Mouse (Mus musculus) gonadal fat pad, adult 2 months (tissue): ENCODE data around the gene Tnfaip2. TPM values are rescaled to one million over a fixed set of nuclear protein-coding genes. Genes with fewer than 3 reads are reported as not detected.

Experiments used
- DNase-seq: peaks from one replicate; pipeline ENCODE4 v3.0.0-alpha.2; 2012; ENCODE audit warnings: low read depth
- polyA plus RNA-seq: library from polyadenylated mRNA; depleted of rRNA; stranded (reverse); fragments of >200 nt; gene quantifications from 2 replicates; pipeline ENCODE4 v1.2.3, GENCODE M21; 2012

Gene Tnfaip2
- polyA plus RNA-seq, 1 experiment: 29.4 TPM

DNA sequence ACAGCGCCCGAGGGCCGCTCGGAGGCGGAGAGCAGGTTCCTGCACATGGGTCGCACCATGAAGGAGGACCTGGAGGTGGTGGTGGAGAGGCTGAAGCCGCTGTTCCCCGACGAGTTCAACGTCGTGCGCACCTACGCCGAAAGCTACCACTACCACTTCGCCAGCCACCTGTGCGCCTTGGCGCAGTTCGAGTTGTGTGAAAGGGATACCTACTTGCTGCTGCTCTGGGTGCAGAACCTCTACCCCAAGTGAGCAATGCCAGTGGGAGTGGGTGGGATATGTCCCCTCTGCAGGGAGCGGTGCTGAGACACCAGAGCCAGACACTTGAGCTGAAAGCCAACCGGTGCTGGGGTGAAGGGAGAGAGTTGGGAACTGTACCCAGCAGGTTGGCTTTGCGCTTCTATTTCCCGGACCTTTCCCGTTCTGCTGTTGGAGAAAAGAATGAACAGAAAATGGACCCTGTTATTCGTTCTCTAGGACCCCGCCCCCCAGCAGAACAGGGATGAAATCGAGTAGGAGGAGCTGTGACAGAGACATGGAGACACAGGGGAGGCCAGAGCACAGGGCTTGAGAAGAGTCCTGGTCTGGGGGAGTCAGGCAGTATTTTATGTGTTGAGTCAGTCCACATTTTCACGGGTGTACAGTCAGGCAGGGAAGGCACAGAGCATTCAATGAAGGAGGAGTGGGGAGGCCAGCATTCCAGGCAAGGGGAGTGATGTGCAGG, 3.8 kb downstream of the Tnfaip2 start:
- no peak for DNase-seq

DNA sequence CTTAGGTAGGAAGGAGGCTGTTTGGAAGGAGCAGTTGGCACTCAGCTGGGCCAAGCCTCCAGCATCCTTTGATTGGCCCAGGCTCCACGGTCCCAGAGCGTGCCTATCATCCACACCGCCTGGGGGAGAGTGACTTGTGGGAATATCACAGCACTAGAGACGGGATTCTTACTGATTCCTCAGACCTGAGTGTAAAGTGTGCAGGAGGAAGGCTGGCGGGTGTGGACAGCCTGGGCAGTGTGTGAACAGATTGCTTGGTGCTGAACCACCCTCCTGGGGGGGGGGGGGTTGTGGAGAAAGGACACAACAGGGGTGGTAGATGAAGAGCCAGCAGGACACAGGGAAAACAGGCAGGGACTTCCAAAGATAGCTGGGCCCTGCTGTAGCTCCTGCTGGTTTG, 4.5 kb downstream of the Tnfaip2 start:
- DNase-seq: no peak

DNA sequence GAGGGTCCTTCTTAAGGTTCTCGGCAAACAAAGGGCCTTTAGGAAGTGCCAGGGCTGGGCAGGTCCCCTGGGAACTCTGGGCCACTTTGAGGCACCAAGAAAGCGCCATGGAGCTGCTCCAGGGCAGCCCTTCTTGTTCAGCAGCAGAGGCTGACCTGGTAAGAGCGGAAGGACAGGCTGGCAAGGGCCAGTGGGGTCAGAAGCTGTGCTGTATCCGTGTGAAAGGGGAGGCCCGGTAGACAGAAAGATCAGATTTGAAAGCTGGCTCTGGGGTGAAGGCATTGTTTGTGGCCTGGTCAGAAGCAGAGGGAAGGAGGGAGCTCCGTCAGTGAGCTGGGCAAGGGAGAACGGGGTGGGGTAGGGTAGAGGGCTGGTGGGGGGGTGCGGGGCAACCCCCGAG, 5.1 kb downstream of the Tnfaip2 start:
- no peak for DNase-seq

DNA sequence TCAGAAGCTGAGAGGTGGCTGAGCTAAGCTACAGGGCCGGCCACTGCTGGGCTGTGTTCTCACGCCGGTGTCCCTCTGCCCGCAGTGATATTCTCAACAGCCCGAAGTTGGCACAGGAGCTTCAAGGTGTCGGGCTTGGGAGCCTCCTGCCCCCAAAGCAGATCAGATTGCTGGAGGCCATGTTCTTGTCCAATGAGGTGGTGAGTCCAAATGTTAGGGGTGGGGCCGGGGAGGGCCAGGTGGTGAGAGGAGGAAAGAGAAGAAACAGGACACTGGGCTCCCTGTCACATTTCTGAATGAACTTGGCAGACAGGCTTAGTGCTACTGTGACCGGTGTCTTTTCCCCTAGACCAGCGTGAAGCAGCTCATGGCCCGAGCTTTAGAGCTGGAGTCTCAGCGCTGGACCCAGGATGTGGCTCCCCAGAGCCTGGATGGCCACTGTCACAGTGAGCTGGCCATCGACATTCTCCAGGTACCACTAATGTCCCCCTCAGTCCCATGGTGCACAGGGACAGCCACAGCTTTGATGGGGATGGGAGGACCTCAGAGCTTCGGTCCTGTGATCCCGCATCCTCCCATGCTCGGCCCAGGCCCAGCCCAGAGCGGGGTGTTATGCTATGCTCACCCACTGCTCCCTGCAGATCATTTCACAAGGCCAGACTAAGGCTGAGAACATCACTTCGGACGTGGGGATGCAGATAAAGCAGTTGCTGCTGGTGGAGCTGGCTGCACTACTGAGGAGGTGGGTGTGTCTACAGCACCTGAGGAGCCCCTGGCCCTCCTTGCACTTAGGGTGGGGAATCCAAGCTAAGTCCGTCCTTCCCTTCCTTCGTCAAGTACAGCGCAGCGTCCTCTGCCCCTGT, 5.9 kb downstream of the Tnfaip2 start:
- no peak for DNase-seq

DNA sequence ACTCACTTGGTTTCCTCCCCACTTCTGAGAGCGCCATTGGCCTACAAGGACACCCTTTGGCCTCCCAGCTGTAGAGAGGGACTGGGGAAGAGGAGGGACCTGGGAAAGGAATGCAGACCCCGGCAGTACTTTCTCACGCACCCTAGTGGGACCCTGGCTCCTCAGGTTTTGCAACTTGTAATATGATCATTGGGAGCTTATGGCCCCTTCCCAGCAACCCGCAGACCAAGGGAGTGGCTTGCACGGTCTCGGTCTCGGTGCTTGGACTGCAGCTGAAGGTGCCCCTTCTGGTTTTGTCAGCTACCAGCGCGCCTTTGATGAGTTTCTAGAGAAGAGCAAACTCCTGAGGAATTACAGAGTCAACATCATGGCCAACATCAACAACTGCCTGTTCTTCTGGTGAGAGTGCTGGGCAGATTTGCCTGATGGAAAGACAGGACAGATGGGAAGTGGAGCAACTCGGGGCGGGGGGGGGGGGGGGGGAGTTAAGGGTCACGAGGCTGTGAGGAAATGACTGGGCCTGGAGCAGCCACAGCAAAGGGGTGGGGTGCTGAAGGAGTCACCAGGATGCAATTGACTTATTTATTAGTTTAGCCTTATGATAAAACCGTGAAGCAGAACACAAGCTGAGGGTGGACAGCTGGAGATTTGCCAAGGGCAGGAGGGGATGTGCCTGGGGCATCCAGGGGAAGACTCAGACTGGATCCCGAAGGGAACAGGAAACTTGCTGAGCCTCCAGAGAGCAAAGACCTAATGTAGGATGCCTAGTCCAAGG, 6.8 kb downstream of the Tnfaip2 start:
- DNase-seq: no peak

DNA sequence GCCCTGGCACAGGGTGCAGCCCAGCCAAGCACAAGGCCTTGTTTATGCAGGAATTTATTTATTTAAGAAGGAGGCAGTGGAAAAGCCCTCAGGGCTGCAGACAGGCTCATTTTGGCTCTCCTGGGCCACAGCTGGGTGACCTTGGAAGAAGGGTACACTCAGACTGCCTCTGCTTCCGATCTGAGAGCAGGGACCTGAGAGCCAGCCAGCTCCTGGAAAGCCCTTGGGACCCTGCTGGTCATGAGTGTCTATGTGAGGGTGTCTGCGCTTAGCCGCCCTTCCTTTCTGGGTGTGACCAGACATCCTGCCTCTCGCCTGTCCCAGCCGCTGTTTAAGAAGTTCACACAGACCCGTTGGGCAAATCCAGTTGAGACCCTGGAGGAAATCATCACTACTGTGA, 8.1 kb downstream of the Tnfaip2 start:
- DNase-seq: no peak

DNA sequence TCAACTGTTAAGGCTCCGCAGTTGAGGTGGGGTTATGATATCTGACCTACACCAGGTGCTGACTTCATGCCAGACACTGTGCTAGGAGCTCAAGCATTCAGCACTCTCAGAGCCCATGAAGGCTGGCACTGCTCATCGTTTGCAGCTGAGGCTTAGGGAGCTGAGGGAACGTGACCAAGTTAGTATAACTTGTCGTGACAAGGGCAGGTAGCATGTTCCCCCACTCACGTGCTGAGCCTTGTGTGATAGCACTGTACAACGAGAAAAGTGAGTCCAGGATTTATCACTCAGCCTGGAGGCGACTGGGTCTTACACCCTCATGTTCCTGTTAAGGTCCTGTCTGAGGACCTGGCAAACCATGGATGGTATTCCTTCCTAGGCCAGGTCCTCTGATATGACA, 9.3 kb downstream of the Tnfaip2 start:
- no peak for DNase-seq

DNA sequence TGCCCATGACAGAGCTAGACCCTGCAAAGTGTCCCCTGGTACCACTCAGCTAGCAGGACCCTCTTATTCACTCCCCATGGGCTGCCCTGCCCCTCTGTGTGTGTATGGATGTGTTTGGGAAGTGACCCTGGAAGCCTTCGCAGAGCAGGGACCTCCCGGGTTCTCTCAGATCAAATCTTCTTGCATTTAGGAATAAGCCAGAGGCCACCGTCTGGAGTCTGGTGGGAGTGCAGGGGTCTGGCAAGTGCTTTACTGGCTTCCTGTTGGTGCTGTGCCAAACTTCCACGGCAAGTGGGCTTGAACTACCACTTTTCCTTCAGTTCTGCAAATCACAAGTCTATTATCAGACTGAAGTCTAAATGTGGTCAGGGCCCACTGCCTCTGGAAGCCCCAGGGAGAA, 11.8 kb downstream of the Tnfaip2 start:
- no peak for DNase-seq

DNA sequence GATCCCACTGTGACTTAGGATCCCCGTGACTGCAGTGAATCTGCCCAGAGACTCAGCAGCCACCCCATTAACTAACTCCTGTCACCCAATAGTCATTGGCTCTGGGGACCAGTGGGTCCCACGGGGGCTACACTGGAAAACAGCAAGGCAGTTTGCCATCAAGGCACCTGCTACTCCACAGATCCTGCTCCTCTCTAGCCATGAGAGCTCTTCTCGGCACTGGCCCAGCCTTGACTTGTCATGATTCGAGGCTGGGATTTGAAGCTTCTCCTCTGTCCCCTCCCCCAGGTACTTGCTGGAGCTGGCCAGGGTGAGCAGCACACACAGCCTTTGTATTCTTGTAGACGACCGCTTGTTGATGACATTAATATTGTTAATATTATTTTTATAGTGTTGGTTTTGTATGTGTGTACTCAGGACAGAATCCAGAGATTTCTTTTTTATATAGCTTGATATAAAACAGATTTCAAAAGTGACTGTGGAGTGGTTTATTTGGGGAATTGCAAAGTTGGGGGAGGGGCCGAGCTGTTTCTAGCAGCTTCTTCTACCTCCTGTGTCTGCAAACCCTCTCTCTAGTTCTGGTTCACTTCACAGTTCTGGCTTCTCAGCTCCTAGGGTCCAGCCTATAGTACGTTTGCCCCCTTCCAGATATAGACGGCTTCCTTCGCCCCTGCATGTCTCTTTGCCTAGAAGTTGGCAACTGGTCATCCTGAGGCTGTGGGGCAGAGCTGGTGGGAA, 12.4 kb downstream of the Tnfaip2 start:
- no peak for DNase-seq

DNA sequence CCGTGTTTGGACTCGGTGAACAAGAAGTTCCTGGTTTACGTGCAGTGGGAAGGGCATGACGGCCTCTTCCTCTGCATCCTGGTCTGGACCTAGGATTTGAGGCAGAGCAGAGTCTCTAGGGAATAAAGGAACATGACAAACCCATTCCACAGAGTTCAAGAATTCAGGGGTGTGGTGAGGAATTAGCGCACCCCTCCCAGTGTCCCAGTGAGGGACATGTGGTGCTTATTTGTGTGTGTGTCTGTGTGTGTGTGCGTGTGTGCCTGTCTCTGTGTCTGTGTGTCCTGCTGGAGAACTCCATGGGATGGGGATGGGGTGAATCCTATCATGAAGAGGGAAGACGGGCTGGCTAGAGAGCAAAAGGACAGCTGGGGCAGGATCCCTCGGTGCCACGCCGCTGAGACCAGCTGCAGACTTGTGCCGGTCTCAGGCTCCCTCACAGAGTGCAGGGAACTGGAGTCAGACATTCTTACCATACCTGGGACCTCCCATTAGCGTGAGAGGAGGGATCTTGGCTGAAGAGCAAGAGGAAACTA, 13.1 kb downstream of the Tnfaip2 start:
- no peak for DNase-seq

DNA sequence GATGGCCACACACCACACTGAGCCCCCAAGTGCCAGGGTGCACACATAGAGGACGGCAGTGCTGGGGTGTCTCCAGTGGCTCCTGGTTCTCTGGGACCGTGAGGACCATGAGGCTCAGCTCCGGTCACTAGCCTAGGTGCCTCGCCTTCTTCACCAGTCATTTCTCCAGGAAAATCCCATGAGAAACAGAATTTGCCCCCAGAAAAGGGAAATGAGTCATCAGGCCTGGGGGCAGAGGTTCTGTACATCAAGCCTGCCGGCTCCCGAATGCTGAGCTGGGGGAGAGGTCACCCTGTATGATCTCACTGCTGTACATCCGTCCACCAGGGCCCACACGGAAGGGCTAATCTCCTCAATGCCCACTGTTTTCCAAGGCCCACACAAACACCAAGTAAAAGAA, 13.6 kb downstream of the Tnfaip2 start:
- DNase-seq: no peak

DNA sequence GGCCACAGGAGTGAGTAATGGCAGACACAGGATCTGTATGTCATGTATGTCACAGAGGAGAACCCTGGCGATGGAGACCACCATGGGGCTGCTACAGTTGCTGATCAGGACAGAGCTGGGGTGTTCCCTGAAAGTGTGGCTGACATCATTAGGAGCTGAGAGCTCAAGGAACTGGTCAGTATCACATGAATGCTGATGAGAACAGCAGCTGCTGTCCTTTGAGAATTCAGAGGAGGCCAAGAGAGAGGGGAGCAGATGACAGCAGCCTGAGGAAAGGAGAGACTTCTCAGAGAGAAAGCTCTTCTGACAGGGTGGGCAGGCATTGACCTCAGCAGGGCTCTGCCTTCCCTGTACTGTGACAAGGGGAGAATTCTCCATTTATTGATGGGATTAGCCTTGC, 15.5 kb downstream of the Tnfaip2 start:
- no peak for DNase-seq

DNA sequence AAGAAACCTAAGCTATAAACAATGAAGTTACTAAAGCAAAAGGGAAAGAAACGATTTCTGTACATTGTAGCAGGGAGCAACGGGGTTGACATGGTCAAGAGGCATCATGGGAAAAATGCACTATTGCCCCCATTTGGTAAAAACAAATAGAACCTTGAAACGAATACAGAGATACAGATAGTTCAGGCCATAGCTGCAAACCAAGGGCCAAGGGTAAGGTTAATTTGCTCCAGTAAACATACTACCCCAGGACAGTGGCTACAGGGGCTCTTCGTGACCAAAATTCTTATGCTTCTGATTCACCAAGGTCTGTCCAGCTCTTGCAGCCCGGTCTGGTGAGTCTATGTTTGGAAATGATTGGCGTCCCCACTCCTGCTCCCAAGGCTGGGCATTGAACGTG, 21.3 kb downstream of the Tnfaip2 start:
- no peak for DNase-seq

DNA sequence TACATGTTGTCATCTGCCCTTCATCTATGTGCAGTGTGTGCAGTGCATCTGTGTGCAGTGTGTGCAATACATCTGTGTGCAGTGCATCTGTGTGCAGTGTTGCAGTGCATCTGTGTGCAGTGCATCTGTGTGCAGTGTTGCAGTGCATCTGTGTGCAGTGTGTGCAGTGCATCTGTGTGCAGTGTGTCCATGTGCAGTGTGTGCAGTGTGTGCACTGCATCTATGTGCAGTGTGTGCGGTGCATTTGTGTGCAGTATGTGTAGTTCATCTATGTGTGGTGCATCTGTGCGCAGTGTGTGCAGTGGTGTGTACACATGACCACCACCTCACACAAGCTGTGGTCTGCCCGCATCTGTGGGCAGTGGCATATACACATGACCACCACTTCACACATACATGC, 24.1 kb downstream of the Tnfaip2 start:
- no peak for DNase-seq

DNA sequence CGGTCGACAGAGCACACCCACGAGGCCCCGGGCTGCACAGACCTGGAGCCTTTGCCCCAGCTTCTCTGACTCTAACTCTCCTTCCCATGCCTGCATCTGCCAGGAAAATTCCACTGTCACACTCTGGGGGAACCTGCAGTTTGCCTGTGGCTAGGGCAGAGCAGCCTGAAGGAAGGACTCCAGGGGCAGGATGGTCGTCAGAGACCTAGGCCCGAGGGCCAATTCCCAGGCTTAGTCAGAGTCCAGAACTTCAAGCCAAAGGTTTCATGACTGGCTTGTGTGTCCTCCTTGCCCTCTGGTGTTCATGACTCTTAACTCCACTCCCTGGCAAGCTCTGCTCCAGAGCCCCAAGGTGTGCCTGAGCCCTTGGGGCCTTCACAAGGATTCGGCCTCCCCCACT, 25.9 kb downstream of the Tnfaip2 start:
- no peak for DNase-seq

DNA sequence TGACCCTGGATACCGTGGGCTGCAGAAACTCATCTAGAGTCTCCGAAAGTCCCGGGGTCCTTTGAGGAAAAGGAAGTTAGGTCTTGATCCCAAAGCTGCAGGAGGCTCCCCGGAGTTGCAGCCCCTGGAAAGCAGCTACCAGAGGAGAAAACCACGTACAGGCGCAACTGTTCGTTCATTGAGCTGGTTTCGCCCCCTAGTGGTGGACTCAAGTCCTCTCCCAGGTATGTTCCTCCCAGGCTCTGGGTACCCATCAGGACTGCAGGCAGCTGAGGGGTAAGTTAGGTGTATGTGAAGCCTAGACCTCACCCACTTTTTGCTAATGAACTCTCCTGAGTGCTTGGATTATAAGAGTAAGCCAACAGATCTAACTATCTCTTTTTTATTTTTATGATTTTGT, 27.2 kb downstream of the Tnfaip2 start:
- DNase-seq: no peak

DNA sequence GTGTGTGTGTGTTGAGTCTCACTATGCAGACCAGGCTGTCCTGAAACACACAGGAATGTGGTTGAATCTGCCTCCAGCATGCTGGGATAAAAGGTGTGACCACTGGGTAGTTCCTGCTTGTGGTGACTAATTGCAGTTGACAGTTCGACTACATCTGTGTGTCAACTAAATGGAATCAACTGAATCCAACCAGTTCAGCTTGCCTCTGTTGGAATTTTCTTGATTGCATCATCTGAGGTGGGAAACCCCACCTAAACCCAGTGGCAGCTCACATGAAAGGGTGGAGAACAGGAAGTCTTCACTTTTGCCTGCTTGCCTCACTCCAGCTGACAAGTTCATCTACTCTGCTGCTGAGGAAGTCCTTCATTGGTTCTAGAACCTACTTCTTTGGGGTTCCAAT, 28.9 kb downstream of the Tnfaip2 start:
- DNase-seq: no peak

DNA sequence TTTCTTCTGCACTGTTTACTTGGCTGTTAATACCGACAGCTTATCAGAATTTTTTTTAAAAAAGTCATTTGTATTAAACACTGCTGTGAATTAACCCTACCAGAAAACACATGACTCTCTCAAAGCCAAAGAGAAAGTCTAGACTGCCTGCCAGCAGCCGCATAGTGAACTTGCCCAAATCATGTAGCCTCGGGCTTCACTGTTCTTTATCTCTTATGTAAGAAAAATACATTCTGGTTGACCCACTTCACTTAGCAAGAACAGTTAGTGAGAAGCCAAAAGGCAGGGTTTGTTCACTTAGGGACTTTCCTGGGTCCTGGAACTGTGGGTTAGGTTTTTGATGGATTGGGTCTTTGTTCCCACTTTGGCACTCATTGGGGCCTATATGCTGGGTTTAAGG, 29.5 kb downstream of the Tnfaip2 start:
- DNase-seq: no peak

DNA sequence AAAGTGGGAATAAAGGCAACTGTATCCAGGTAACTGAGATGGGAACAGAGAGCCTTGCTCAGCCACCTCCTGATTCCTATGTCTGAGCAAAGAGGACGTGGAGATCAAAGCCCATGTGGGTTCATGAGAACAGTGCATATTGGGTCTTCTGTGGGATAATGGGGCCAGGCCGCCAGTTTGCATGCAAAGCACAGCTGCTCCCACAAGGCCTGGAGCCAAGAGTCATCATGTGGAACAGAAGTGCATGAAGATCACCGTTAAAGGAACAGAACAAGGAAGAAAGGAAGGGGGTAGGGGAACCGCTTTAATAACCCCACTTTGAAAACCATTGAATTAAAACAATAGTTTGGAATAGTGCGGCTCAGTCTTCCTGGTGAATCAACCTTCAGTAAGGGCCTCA, 30.6 kb downstream of the Tnfaip2 start:
- DNase-seq: no peak

DNA sequence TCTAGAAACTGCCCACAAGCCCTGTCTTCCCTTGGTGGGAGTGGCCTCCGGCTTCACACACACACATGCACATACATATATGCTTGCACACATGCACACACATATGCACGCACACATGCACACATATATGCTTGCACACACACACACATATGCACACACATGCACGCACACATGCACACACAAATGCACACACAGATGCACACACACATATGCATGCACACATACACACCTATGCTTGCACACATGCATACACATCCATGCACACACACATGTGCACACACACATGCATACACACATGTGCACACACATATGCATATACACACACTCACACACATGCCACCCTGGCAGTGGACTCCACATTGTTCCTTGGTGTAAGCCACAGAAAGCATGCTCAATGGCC, 32.1 kb downstream of the Tnfaip2 start:
- DNase-seq: no peak

DNA sequence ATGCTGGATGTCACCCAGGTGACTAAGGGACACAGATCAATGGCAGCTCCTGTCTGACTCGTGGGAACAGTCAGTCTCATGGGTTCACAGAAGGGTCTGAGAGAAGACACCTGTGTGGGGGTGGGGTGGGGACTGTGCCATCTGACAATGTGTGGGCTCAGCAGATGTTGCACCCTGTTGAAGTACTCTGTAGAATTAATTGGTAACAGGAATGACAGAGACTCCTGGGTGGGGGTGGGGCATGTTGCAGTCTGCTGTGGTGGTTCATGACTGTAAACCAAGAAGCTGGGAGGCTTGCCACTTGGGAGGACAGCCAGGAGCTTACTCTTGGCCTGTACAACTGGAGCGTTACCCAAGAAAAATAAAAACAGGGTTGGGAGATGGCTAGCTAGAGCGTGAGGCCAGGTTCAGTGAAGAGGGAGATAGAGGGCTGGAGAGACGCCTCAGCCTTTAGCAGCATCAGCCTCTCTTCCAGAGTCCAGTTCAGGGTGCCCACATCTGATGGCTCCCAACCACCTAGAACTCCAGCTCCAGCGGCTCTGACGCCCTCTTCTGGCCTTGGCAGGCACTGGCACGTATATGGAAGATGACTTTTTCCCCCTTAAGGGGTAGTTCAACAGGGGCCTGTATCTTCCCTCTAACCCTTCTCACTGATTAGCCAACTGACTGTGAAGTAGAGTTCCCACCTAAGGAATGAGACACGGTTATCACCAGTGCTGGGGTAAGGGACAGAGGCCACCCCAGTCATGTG, 32.8 kb downstream of the Tnfaip2 start:
- DNase-seq: peak; percentile 68
